Mouse (Mus musculus) erythroblast, embryonic 14.5 days (primary cell): ENCODE data around the gene Efhc2.

Source experiments
- GATA1 ChIP-seq: IDR thresholded peaks from 2 replicates; pipeline ENCODE4 v1.6.1; 2012; ENCODE audit warnings: low read length, inconsistent platforms, mixed read lengths
- TAL1 ChIP-seq: IDR thresholded peaks from 3 replicates; pipeline ENCODE4 v1.6.1; 2012; ENCODE audit warnings: low read length, inconsistent platforms, mixed read lengths

DNA sequence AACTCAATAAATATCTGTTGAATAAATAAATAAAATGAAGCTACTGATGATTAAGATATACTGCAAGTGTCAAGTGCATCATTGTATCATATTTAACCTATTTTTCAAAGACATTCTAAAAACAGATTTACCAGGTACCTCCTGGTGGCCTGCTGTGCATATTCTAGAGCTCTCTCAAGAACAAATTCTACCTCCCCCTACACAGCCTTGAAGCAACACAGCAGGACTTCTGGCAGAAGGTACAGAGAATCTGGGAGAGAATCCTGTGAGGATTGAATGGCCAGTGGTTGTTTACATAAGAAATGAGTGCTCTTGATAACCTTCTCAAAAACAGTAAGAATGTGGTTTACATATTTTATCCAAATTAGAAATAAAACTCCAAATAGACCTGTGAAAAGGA is 94.0 kb downstream of the Efhc2 start:
- no peak for TF ChIP-seq TAL1
- TF ChIP-seq GATA1 = no peak
